Mouse (Mus musculus) forebrain, embryonic 12.5 days (tissue): ENCODE measurements around the gene Flt3l. TPM values are rescaled to one million over a fixed set of nuclear protein-coding genes. Genes with fewer than 3 reads are reported as not detected.

ENCODE experiments used
- ATAC-seq: fragments of 200-750 bp; cut with Nextera tagmentation; 2 replicates; pipeline ENCODE4 v1.8.0; 2017; ENCODE audit warnings: moderate TSS enrichment; ENCODE audit not compliant: low FRiP score
- H3K27ac ChIP-seq: fragments of 300-500 bp; sonication (generic); 2 replicates; pipeline ENCODE4 v1.5.1; 2016; ENCODE audit warnings: mild to moderate bottlenecking
- H3K27me3 ChIP-seq: fragments of 300-500 bp; sonication (generic); 2 replicates; pipeline ENCODE4 v1.6.1; 2016; ENCODE audit warnings: mild to moderate bottlenecking
- H3K36me3 ChIP-seq: fragments of 300-500 bp; sonication (generic); replicated peaks from 2 replicates; pipeline ENCODE4 v1.6.1; 2016; ENCODE audit warnings: mild to moderate bottlenecking
- H3K4me1 ChIP-seq: fragments of 300-500 bp; sonication (generic); 2 replicates; pipeline ENCODE4 v1.6.1; 2016
- H3K4me2 ChIP-seq: fragments of 300-500 bp; sonication (generic); 2 replicates; pipeline ENCODE4 v1.6.1; 2016; ENCODE audit warnings: mild to moderate bottlenecking, moderate library complexity
- H3K4me3 ChIP-seq: fragments of 300-500 bp; sonication (generic); replicated peaks from 2 replicates; pipeline ENCODE4 v1.5.1; 2016; ENCODE audit warnings: mild to moderate bottlenecking
- H3K9ac ChIP-seq: fragments of 300-500 bp; sonication (generic); 2 replicates; pipeline ENCODE4 v1.6.1; 2016; ENCODE audit warnings: mild to moderate bottlenecking
- H3K9me3 ChIP-seq: fragments of 300-500 bp; sonication (generic); 2 replicates; pipeline ENCODE4 v1.6.1; 2016
- WGBS: fragments of 180-500 bp; shearing (Covaris S2); methylation state at CpG from one replicate; pipeline ENCODE4 v1.1.7; 2016; 5-methylcytosine and 5-hydroxymethylcytosine counted together
- microRNA counts: library from miRNA; unstranded; fragments of <30 nt; microRNA quantifications from one replicate; lab custom pipeline; 2017
- microRNA-seq: library from miRNA; unstranded; fragments of <30 nt; microRNA quantifications from one replicate; pipeline ENCODE4, GENCODE M21; 2017
- polyA plus RNA-seq: library from polyadenylated mRNA; unstranded; fragments of >200 nt; fragmentation: Nextera tagmentation; extraction: Ambion mirVana; gene quantifications from 2 replicates; pipeline ENCODE4 v1.2.1, GENCODE M21; 2016

The Flt3l gene
- polyA plus RNA-seq, 1 experiment from 2014 or later = 0.72 TPM

GRCm38 (mm10) chr7:45088597-45088996 is 47.6 kb downstream of the Flt3l start:
- 92% methylated on average over 17 of the region's 17 CpGs for WGBS

GRCm38 (mm10) chr7:45086084-45086483 is 50.1 kb downstream of the Flt3l start:
- no peak overlapping the region for H3K4me3 ChIP-seq
- ATAC-seq = no peak

More at GRCm38 (mm10) chr7:45088597-45088996, 47.6 kb downstream of the Flt3l start:
- no peak overlapping the region for H3K4me2 ChIP-seq
- no peak overlapping the region for H3K4me3 ChIP-seq
- no peak for ATAC-seq
- H3K4me1 ChIP-seq = peaks cover 13% of the 10 kb centered on the region; the same call in 1 of the 2 replicates
- H3K9ac ChIP-seq = no peak overlapping the region
- H3K27me3 ChIP-seq = no peaks in the 10 kb centered on the region
- no peaks in the 10 kb centered on the region for H3K9me3 ChIP-seq
- no peak overlapping the region for H3K27ac ChIP-seq
- H3K36me3 ChIP-seq = peaks cover 34% of the 10 kb centered on the region

GRCm38 (mm10) chr7:45083300-45083890 is 52.8 kb downstream of the Flt3l start:
- no peak overlapping the region for H3K9ac ChIP-seq
- H3K36me3 ChIP-seq = peaks cover 40% of the 10 kb centered on the region
- no peak overlapping the region for H3K4me3 ChIP-seq
- H3K4me1 ChIP-seq = peaks cover 2% of the 10 kb centered on the region
- H3K27ac ChIP-seq = no peak overlapping the region
- WGBS = 89% methylated on average over 22 of the region's 22 CpGs
- no peak for ATAC-seq
- no peaks in the 10 kb centered on the region for H3K27me3 ChIP-seq
- no peak overlapping the region for H3K4me2 ChIP-seq
- H3K9me3 ChIP-seq = no peaks in the 10 kb centered on the region

More at GRCm38 (mm10) chr7:45086084-45086483, 50.1 kb downstream of the Flt3l start:
- no peaks in the 10 kb centered on the region for H3K27me3 ChIP-seq
- H3K4me2 ChIP-seq = no peak overlapping the region
- peaks cover 3% of the 10 kb centered on the region; the same call in 1 of the 2 replicates for H3K4me1 ChIP-seq
- H3K9me3 ChIP-seq = no peaks in the 10 kb centered on the region
- H3K27ac ChIP-seq = no peak overlapping the region
- H3K36me3 ChIP-seq = peaks cover 43% of the 10 kb centered on the region
- no peak overlapping the region for H3K9ac ChIP-seq
- WGBS = 77% methylated on average over 4 of the region's 4 CpGs

- H3K27me3 ChIP-seq = no peaks in the 10 kb centered on the region
- 0 out of 2 replicates have a peak overlapping the region, but pooled peaks have one; percentile 13 for H3K27ac ChIP-seq
- no peaks in the 10 kb centered on the region for H3K9me3 ChIP-seq
- 76% methylated on average over 25 of the region's 25 CpGs for WGBS
- no peak for ATAC-seq
- H3K36me3 ChIP-seq = peaks cover 41% of the 10 kb centered on the region
- H3K4me2 ChIP-seq = no peak overlapping the region
- H3K4me3 ChIP-seq = no peak overlapping the region
- no peak overlapping the region for H3K9ac ChIP-seq
- H3K4me1 ChIP-seq = peaks cover 2% of the 10 kb centered on the region
These were observed 53.6 kb downstream of the Flt3l start for GRCm38 (mm10) chr7:45082401-45083299.

GRCm38 (mm10) chr7:45081016-45081415 is 55.2 kb downstream of the Flt3l start:
- no peak for ATAC-seq
- H3K36me3 ChIP-seq = peaks cover 41% of the 10 kb centered on the region
- H3K4me2 ChIP-seq = no peak overlapping the region
- H3K4me1 ChIP-seq = peaks cover 2% of the 10 kb centered on the region
- no peak overlapping the region for H3K9ac ChIP-seq
- H3K27me3 ChIP-seq = no peaks in the 10 kb centered on the region
- H3K9me3 ChIP-seq = no peaks in the 10 kb centered on the region
- H3K4me3 ChIP-seq = no peak overlapping the region
- 50% methylated on average over 5 of the region's 5 CpGs for WGBS
- H3K27ac ChIP-seq = no peak overlapping the region

GRCm38 (mm10) chr7:45079856-45080255 is 56.4 kb downstream of the Flt3l start:
- peaks cover 45% of the 10 kb centered on the region for H3K36me3 ChIP-seq
- no peaks in the 10 kb centered on the region for H3K9me3 ChIP-seq
- 2% methylated on average over 10 of the region's 10 CpGs for WGBS

More at GRCm38 (mm10) chr7:45079856-45080255, 56.4 kb downstream of the Flt3l start:
- Histone ChIP-seq H3K27ac (no peak overlapping the region), H3K4me3 (0 out of 2 replicates have a peak overlapping the region, but pooled peaks have one; percentile 3), H3K4me2 (no peak overlapping the region), H3K4me1 (peaks cover 2% of the 10 kb centered on the region), H3K9ac (0 out of 2 replicates have a peak overlapping the region, but pooled peaks have one; percentile 21), H3K27me3 (no peaks in the 10 kb centered on the region)
- peak; percentile 59 for ATAC-seq

MicroRNAs encoded within 50 kb of the gene (microRNA counts, 519-probe panel; counts per million panel counts)
- 3,146 counts per million, percentile 27 among the panel's probes with 10 or more counts for microRNA mmu-miR-150 (lab: Ali Mortazavi, UCI)

Small RNA genes within 50 kb of the gene (microRNA-seq; reads per million reads assigned to microRNA genes)
- gene Mir150 = 17.5 reads per million, percentile 32 among the genes with 10 or more reads in this experiment
- gene Mir5121 = 20.1 reads per million, percentile 34 among the genes with 10 or more reads in this experiment
- not detected for gene Mir7055

Other genes starting within 250 kb of the Flt3l start
- gene Med25, start 243.7 kb downstream of the Flt3l start, polyA plus RNA-seq = 172 and 178 TPM in 2 replicates
- 27.4 and 28.7 TPM in 2 replicates for gene Fuz, start 240.4 kb downstream of the Flt3l start, polyA plus RNA-seq
- 85.8 and 94.4 TPM in 2 replicates for gene Ap2a1, start 206.9 kb downstream of the Flt3l start, polyA plus RNA-seq
- gene Tsks, start 193.2 kb downstream of the Flt3l start, polyA plus RNA-seq = 0.27 TPM in 1 of 2 replicates, not detected in the other
- gene Cpt1c, start 161.6 kb downstream of the Flt3l start, polyA plus RNA-seq = 35.1 and 38.1 TPM in 2 replicates
- gene Prmt1, start 149.9 kb downstream of the Flt3l start, polyA plus RNA-seq = 585 and 631 TPM in 2 replicates
- 72.4 and 73.0 TPM in 2 replicates for gene Irf3, start 138.8 kb downstream of the Flt3l start, polyA plus RNA-seq
- gene Bcl2l12, start 137.7 kb downstream of the Flt3l start, polyA plus RNA-seq = 57.8 and 66.4 TPM in 2 replicates
- 47.4 and 52.0 TPM in 2 replicates for gene Scaf1, start 120.1 kb downstream of the Flt3l start, polyA plus RNA-seq
- gene Rras, start 118.5 kb downstream of the Flt3l start, polyA plus RNA-seq = 11.4 and 13.8 TPM in 2 replicates
- gene Prr12, start 83.6 kb downstream of the Flt3l start, polyA plus RNA-seq = 13.1 and 13.6 TPM in 2 replicates
- gene Nosip, start 74.0 kb downstream of the Flt3l start, polyA plus RNA-seq = 53.7 and 54.4 TPM in 2 replicates
- gene Prrg2, start 73.8 kb downstream of the Flt3l start, polyA plus RNA-seq = 17.1 and 18.2 TPM in 2 replicates
- gene Rcn3, start 44.2 kb downstream of the Flt3l start, polyA plus RNA-seq = 80.5 and 101 TPM in 2 replicates
- 8.3 and 9.6 TPM in 2 replicates for gene Fcgrt, start 32.6 kb downstream of the Flt3l start, polyA plus RNA-seq
- gene Rps11, start 12.0 kb downstream of the Flt3l start, polyA plus RNA-seq = 1,226 and 1,285 TPM in 2 replicates
- gene Rpl13a, start 7.7 kb downstream of the Flt3l start, polyA plus RNA-seq = 1,106 and 1,135 TPM in 2 replicates
- gene Gm45713, start 201 bp downstream of the Flt3l start, polyA plus RNA-seq = 0.27 TPM in 1 of 2 replicates, not detected in the other
- gene Pih1d1, start 17.9 kb upstream of the Flt3l start, polyA plus RNA-seq = 95.0 and 97.5 TPM in 2 replicates
- 41.9 and 42.9 TPM in 2 replicates for gene Aldh16a1, start 18.2 kb upstream of the Flt3l start, polyA plus RNA-seq
- gene Slc17a7, start 27.5 kb upstream of the Flt3l start, polyA plus RNA-seq = 6.3 and 7.9 TPM in 2 replicates
- gene Gfy, start 43.1 kb upstream of the Flt3l start, polyA plus RNA-seq = 0.52 and 1.4 TPM in 2 replicates
- gene Pth2, start 44.6 kb upstream of the Flt3l start, polyA plus RNA-seq = 0.45 and 1.5 TPM in 2 replicates
- gene Ccdc155, start 68.5 kb upstream of the Flt3l start, polyA plus RNA-seq = 1.2 TPM in 2 replicates
- 0.72 and 0.78 TPM in 2 replicates for gene Dkkl1, start 75.7 kb upstream of the Flt3l start, polyA plus RNA-seq
- 245 and 256 TPM in 2 replicates for gene Tead2, start 79.3 kb upstream of the Flt3l start, polyA plus RNA-seq
- 1.2 and 1.3 TPM in 2 replicates for gene Cd37, start 102.7 kb upstream of the Flt3l start, polyA plus RNA-seq
- 0.09 and 0.20 TPM in 2 replicates for gene Slc6a16, start 104.7 kb upstream of the Flt3l start, polyA plus RNA-seq
- gene Slc6a21, start 141.1 kb upstream of the Flt3l start, polyA plus RNA-seq = not detected in 2 replicates
- gene Trpm4, start 197.3 kb upstream of the Flt3l start, polyA plus RNA-seq = 4.6 and 6.6 TPM in 2 replicates
- 0.13 and 0.20 TPM in 2 replicates for gene Hrc, start 198.9 kb upstream of the Flt3l start, polyA plus RNA-seq
- 12.6 and 14.9 TPM in 2 replicates for gene Ppfia3, start 230.6 kb upstream of the Flt3l start, polyA plus RNA-seq
- 3.1 TPM in 2 replicates for gene Lin7b, start 234.2 kb upstream of the Flt3l start, polyA plus RNA-seq